Mouse (Mus musculus) lung, adult 2 months (tissue): ENCODE data around the gene Susd1.

Experiments
- CTCF ChIP-seq: fragments of 200-500 bp; IDR thresholded peaks from 2 replicates; pipeline ENCODE4 v1.5.1; 2011; ENCODE audit warnings: mild to moderate bottlenecking, low read length, control low read depth; ENCODE audit not compliant: insufficient read depth
- POLR2A ChIP-seq: fragments of 200-500 bp; IDR thresholded peaks from 2 replicates; pipeline ENCODE4 v1.6.1; 2011; ENCODE audit warnings: low read depth, mild to moderate bottlenecking, control low read depth, low read length, borderline replicate concordance; ENCODE audit errors: extremely low read depth

- no peak for TF ChIP-seq CTCF
- no peak for TF ChIP-seq POLR2A
These were observed 109.6 kb downstream of the Susd1 start for GRCm38 (mm10) chr4:59328821-59329220.
